8 mouse cellular contexts compared by ENCODE assay signal in genomic region chr2:163285762-163286161, GRCm38 (mm10).
DNase-seq lines count a peak whose midpoint lies in the region; ATAC-seq and TF ChIP-seq lines count a peak whose summit lies in the region.

No protein-coding gene starts in this region.

- no peak overlapping the region for H3K4me2 ChIP-seq in midbrain, embryonic 14.5 days (ENCODE audit: low read length)

- H3K4me3 ChIP-seq in gastrocnemius, adult 2 months, result peak overlapping the region; percentile 42
- peak overlapping the region in 1 of 2 experiments; percentile 31; a peak in 2 of 4 replicates for H3K4me3 ChIP-seq in ES-E14 (ENCODE audit: insufficient read depth in 1 of 2, low read depth in 1 of 2, low read length in 2 of 2, poor library complexity in 1 of 2, severe bottlenecking in 1 of 2)
- H3K4me3 ChIP-seq in midbrain, embryonic 14.5 days (replicated peaks; ENCODE audit: low read depth, low read length), result no peak overlapping the region

- WGBS in midbrain, embryonic 14.5 days, result 57% methylated on average over 7 of the region's 7 CpGs

- H3K27me3 ChIP-seq in midbrain, embryonic 14.5 days (ENCODE audit: control insufficient read depth, insufficient read depth, low read length), result no peaks in the 10 kb centered on the region

- in situ Hi-C loops in ES-E14 (cut with MboI; ENCODE audit: low sequenced_read_pairs in 2 of 2, unreplicated experiment in 2 of 2), result no loop called here

- H3K9me3 ChIP-seq in ES-E14 (ENCODE audit: control insufficient read depth, insufficient read depth, low read depth, low read length), result no peaks in the 10 kb centered on the region
- no peaks in the 10 kb centered on the region for H3K9me3 ChIP-seq in midbrain, embryonic 14.5 days (ENCODE audit: control insufficient read depth, low read length)

- 0 out of 2 replicates have a peak overlapping the region, but pooled peaks have one; percentile 32 for H3K27ac ChIP-seq in gastrocnemius, adult 2 months
- no peak overlapping the region for H3K27ac ChIP-seq in ES-E14 (ENCODE audit: insufficient read depth, low read depth, low read length, poor library complexity, severe bottlenecking)
- peak overlapping the region; percentile 85 for H3K27ac ChIP-seq in midbrain, embryonic 14.5 days (replicated peaks; ENCODE audit: low read depth, low read length)

- no peak for TF ChIP-seq CTCF in gastrocnemius, adult 2 months (IDR thresholded peaks at IDR 0.05)

- H3K4me1 ChIP-seq in ES-E14 (ENCODE audit: control insufficient read depth in 2 of 2, insufficient read depth in 2 of 2, low read length in 2 of 2, poor library complexity in 1 of 2), result peaks cover 0 to 15% of the 10 kb centered on the region in 2 experiments; a peak in 3 of 4 replicates
- peaks cover 30% of the 10 kb centered on the region for H3K4me1 ChIP-seq in midbrain, embryonic 14.5 days (ENCODE audit: control insufficient read depth, insufficient read depth, low read length)

- intact Hi-C loops in gastrocnemius, adult 2 months (cut with DNase I), result no loop called here
- intact Hi-C loops in gastrocnemius, postnatal 36 days (cut with DNase I), result no loop called here
- intact Hi-C loops in heart, postnatal 36 days (cut with DNase I), result loop anchor here (5.0 kb wide), 1 partner anchor 117 kb away; no protein-coding TSS in a partner anchor

- no peak overlapping the region for H3K9ac ChIP-seq in ES-E14 (ENCODE audit: insufficient read depth, low read depth, low read length, poor library complexity, severe bottlenecking)
- no peak overlapping the region for H3K9ac ChIP-seq in midbrain, embryonic 14.5 days (replicated peaks; ENCODE audit: low read length)

- H3K36me3 ChIP-seq in ES-E14 (ENCODE audit: control insufficient read depth, insufficient read depth, low read length, poor library complexity, severe bottlenecking), result no peaks in the 10 kb centered on the region
- H3K36me3 ChIP-seq in midbrain, embryonic 14.5 days (ENCODE audit: control insufficient read depth, insufficient read depth, low read length), result no peaks in the 10 kb centered on the region

- peak; percentile 41 for DNase-seq in gastrocnemius, adult 2 months
- DNase-seq in gastrocnemius, postnatal 36 days, result no peak
- peak; percentile 54 for DNase-seq in ES-E14 (ENCODE audit: low read depth, low spot score)
- DNase-seq in heart, postnatal 36 days, result peak; percentile 9 to 12
- no peak for DNase-seq in midbrain, embryonic 14.5 days
- no peak for DNase-seq in cerebellum, adult 9-11 months
- DNase-seq in gastrocnemius, adult 8-10 months (ENCODE audit: low spot score in 2 of 2), result no peak
- DNase-seq in thymus, postnatal 14 days, result no peak

- no peak for ATAC-seq in midbrain, embryonic 14.5 days (ENCODE audit: low FRiP score, low TSS enrichment)

TF ChIP-seq in ES-E14, 5 proteins besides CTCF, POLR2A, EP300 and RAD21:
- TF ChIP-seq HCFC1 (IDR thresholded peaks at IDR 0.05; ENCODE audit: borderline replicate concordance, insufficient read depth, low read length) (no peak), ZC3H11A (IDR thresholded peaks at IDR 0.05; ENCODE audit: borderline replicate concordance, low read depth, low read length) (no peak), ZNF384 (IDR thresholded peaks at IDR 0.05; ENCODE audit: low read depth, low read length) (no peak), MAFK (IDR thresholded peaks at IDR 0.05; ENCODE audit: insufficient read depth, low read depth, low read length) (no peak), CHD2 (IDR thresholded peaks at IDR 0.05; ENCODE audit: low read depth, low read length) (no peak)

Comparison
In these comparisons a context has a peak if more than half of its experiments do, and no peak if none do; other contexts are left out.
1. DNase-seq: peak in gastrocnemius, adult 2 months (single experiment), ES-E14 (single experiment) and heart, postnatal 36 days (2 of 2); none in gastrocnemius, postnatal 36 days (0 of 2), midbrain, embryonic 14.5 days (single experiment), cerebellum, adult 9-11 months (single experiment), gastrocnemius, adult 8-10 months (0 of 2) and thymus, postnatal 14 days (single experiment).